Mouse (Mus musculus): ENCODE data around the gene Gemin6.
"Not testable (repeated sequence)": the region's sequence is repeated elsewhere in the genome, so short reads cannot be mapped to it uniquely, and the experiment has no call there.

The Gemin6 gene

DNA sequence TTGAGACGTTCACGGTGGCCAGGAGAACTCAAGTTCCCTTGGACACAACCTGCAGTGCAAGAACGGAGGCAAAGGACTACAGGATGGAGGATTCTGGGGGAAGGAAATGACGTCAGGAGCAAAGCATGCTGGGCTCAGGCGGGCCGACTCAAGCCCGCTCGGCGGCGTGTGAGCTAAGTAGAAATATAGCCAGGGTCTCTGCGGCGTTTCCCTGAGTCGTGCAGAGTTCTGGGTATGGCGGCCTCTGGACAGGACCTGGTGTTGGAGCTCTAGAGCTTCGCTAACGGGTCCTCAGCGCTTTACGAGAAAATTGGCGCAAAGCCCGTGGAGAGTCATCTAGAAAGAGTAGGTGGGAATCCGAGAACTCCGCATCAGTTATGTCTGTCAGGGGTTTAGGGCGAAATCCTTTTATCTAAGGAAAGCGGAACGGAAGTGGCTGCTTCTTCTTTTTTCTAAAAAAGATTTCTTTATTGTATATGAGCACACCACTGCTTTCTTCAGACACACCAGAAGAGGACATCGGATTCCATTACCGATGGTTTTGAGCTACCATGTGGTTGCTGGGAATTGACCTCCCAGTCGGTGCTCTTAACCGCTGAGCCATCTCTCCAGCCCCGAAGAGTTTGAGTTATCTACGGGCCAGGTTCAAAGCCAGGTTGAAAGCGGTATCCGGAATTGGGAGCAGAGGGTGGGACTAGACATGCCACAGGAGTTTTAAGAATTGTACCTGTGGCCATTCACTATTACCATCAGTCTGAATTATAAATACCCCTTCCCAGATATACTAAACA lies at the start of gene Gemin6:
TSS of gene Gemin6 (plus strand) at position 116 of the 791 bp plus-strand sequence.
- peak; percentile 52 to 69 for DNase-seq (ENCODE audit: low spot score in 2 of 2)

DNA sequence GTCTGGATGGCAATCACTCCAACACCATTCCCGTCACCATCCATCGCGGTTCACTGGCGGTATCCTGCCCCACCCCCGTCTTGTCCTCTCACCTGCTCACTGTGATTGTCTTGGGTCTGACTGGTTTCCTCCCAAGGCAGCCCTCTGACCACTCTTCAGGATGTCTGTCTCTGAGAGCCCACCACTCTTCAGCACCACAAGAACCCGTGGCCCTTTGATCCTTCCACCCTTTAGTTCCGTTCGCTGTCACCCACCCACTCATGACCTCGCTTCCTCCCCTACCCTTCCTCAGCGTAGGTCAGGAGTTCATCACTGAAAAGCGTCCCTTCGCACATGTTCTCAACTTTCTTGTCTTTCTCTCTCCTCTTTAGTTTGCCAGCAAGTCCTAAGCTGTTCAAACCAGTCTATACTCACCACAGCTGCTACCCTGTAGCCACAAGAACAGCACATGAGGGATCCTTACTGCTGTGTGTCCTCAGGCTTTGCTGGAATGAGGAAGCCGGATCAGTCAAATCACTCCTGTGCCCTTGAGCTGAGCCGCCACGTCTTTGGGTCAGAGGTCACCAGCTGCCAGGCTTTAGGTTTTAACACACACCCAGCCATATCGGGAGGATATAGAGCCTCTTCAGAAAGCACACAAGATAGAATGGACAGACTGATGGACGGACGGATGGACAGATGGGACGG lies 49.4 kb upstream of the Gemin6 start:
- no peak for DNase-seq (ENCODE audit: low spot score in 2 of 2)

DNA sequence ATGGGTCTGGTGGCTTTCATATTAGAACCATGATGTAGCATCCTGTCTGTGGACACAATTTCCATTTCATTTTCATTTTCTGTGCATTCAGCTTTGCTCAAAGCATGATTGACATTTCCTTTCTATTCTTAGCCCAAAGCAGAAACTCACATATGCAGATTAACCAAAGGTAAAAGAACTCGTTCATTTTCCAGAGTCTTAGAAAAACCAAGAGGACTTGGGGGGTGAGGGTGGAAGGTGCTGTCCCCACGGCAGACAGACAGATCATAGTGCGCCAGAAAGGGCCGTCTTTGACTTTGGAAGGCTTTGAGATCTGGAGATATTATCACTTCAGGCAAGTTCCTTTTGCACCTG lies 48.9 kb upstream of the Gemin6 start:
- no peak for DNase-seq (ENCODE audit: low spot score in 2 of 2)

DNA sequence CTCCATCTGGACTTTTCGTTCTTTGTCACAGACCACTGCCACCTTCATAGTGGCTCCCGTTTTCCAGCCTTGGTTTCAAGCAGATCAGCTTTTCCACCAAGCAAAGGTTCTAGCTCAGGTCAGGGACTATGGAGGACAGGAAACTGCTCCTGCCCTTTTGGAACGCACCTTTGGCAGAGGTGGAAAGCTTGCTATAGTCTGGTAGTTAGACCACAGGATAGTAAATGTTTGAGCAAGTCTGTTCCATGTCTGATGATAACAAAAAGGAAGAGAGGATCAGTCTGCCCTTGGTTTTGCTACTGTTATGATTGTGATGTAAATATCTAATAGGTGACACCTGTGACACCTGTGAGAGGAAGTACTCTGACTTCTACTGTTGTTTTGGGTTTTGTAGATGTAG lies 48.3 kb upstream of the Gemin6 start:
- DNase-seq (ENCODE audit: low spot score in 2 of 2), result no peak

- DNase-seq (ENCODE audit: low spot score in 2 of 2), result not testable (repeated sequence)
Observed at GRCm38 (mm10) chr17:80178846-80179245, 45.4 kb upstream of the Gemin6 start.

- DNase-seq (ENCODE audit: low spot score in 2 of 2), result peak; percentile 22 to 62
Observed at GRCm38 (mm10) chr17:80179959-80180358, 44.3 kb upstream of the Gemin6 start.

DNA sequence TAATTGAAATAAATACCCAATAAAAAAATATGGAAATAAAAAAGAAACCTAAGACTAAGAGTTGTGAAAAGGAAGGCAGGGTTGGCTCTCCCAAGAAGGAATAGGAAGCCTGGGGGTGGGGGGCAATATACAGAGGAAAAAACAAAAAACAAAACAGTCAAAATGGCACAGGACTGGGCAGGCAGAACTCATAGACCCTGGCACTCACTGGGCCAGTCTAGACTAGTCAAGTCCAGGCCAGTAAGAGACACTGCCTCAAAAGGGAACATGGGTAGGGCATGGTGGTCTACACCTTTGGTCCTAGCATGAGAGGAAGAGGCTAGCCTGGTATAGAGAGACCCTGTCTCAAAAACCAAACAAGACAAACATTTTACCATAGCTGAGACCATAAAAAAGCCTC lies 43.8 kb upstream of the Gemin6 start:
- DNase-seq (ENCODE audit: low spot score in 2 of 2), result no peak

GRCm38 (mm10) chr17:80183615-80184014 lies 40.6 kb upstream of the Gemin6 start:
- no peak for DNase-seq (ENCODE audit: low spot score in 2 of 2)

DNA sequence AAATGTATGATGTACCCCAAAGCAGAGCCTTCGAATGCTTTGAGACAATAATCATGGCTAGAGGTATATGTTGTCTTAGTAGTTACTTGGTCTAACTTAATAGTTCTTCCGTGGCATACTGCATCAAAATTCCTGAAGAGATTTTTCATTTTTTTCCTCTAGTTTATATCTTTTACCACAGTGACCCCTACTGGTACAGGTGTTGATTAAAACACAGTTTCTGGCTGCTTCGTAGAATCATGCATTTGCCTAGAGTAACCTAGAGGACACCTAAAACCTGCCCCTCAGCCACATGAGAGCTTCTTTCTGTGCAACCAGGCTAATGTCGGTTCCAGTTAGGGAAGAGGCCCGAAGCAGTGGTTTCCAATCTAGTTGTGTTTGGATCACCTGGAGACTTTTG lies 31.2 kb upstream of the Gemin6 start:
- no peak for DNase-seq (ENCODE audit: low spot score in 2 of 2)

DNA sequence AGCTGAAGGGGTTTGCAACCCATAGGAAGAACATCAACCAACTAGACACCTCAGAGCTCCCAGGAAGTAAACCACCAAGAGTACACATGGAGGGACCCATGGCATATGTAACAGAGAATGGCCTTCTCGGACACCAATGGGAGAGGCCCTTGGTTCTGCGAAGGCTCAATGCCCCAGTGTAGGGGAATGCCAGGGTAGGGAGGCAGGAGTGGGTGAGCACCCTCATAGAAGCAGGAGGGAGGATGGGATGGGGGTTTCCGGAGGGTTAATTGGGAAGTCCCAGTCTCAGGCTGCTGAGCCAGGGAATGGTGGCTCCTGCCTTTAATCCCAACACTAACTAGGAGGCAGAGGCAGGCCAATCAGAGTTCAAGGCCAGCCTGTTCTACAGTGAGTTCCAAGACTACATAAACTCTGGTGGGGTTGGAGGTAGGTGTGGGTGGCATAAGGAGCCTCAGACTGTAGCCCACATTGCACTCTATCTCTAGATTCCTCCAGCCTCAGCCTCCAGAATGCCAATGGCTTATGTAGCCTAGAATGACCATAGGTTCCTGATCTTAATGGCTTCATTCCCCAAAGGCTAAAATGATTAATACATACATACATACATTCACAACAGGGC lies 25.0 kb upstream of the Gemin6 start:
- no peak for DNase-seq (ENCODE audit: low spot score in 2 of 2)

- no peak for DNase-seq (ENCODE audit: low spot score in 2 of 2)
Observed at GRCm38 (mm10) chr17:80205657-80206056, 18.6 kb upstream of the Gemin6 start.

- peak; percentile 16 to 46 for DNase-seq (ENCODE audit: low spot score in 2 of 2)
Observed at GRCm38 (mm10) chr17:80206301-80206670, 18.0 kb upstream of the Gemin6 start.

- DNase-seq (ENCODE audit: low spot score in 2 of 2), result peak; percentile 96 to 98
Observed at GRCm38 (mm10) chr17:80206671-80207581, 17.3 kb upstream of the Gemin6 start, which contains the start of the genes Srsf7 and Ttc39d. Srsf7 (minus strand) TSS chr17:80207307. Ttc39d (plus strand) TSS chr17:80207460.

- not testable (repeated sequence) for DNase-seq (ENCODE audit: low spot score in 2 of 2)
Observed at GRCm38 (mm10) chr17:80213998-80214397, 10.2 kb upstream of the Gemin6 start.

DNA sequence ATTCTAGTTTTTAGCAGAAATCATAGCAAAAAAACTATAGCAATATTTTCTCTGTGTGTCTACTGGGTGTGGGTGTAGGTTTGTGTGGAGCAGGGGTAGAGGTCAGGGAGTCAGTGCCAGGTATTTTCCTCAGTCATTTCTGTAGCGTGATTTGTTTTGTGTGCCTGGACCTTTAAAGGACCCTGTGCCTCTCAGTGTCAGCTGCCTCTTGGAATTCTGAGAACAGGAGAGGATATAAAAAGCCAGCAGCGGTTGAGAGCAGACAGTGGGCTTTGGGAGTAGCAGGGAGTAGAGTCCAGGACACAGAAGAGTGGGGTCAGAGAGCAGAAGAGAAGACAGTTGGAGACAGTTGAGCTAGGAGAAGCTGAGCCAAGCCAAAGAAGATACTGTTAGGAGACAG lies 4.1 kb upstream of the Gemin6 start:
- no peak for DNase-seq (ENCODE audit: low spot score in 2 of 2)

DNA sequence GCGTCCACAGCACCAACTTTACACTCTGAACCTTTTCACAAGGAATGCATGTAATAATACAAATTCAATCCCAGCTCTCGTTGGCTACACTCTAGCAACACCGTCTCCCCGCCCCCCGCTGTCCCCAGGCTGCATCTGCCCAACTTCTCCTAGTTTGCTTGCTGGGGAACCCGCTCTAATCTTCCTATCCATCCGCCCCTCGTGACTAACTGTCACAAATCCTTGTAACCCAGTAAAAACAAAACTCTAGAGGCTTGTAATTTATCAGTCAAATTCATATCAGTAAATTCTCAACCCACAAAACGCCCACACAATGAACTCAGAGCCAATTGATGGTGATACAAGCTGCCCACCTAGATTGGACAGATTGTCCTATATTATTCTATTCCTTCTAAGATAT lies 3.0 kb upstream of the Gemin6 start:
- no peak for DNase-seq (ENCODE audit: low spot score in 2 of 2)

GRCm38 (mm10) chr17:80221890-80222628 lies 2.2 kb upstream of the Gemin6 start:
- peak in 1 of 2 experiments; percentile 15 for DNase-seq (ENCODE audit: low spot score in 2 of 2)

- DNase-seq (ENCODE audit: low spot score in 2 of 2), result no peak
Observed at GRCm38 (mm10) chr17:80223829-80224228, 412 bp upstream of the Gemin6 start.

DNA sequence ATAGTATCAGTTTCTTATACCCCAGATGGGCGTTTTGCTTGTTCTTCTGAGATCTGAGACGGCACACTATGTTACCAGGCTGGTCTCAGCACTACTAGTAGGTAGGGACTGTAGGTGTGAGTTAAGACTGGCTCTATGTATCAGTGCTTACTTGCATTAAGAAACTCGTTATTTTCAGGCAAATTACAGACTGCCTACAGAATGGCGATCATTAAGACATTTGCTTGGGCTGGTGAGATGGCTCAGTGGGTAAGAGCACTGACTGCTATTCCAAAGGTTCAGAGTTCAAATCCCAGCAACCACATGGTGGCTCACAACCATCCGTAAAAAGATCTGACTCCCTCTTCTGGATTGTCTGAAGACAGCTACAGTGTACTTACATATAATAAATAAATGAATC lies 901 bp downstream of the Gemin6 start:
- not testable (repeated sequence) for DNase-seq (ENCODE audit: low spot score in 2 of 2)

DNA sequence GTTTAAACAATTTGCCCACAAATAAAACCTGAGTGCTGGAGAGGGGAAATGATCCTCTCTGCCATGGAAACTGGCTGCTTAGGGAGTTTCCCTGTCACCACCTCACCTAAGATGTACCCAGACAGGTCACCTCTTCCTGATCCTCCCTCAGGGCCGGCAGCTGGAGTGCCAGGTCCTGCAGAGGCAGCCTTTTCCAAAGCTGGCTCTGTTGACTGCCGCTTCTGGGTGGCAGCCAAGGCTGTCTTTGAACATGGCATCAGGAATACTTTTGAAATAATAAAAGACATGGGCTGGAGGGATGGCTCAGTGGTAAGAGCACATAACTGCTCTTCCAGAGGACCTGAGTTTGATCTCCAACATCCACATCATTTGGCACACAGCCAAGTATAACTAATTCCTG lies 5.2 kb downstream of the Gemin6 start:
- no peak for DNase-seq (ENCODE audit: low spot score in 2 of 2)

DNA sequence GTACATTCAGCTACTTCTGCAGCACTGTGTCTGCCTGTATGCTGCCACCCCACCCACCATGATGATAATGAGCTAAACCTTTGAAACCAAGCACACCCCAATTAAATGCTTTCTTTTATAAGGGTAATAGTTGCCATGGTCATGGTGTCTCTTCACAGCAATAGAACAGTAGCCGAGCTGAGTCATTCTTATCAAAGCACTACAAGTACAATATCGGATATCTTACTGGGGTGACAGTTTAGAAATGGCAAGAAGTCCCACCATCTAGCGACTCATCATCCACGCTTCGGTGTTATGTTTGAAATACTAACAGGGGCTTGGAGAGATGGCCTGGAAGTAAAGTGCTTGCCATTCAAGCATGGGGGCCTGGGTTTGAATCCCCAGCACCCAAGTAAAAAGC lies 9.6 kb downstream of the Gemin6 start:
- no peak for DNase-seq (ENCODE audit: low spot score in 2 of 2)
